Mouse (Mus musculus): Measurements from ENCODE around the gene Dus3l. TPM values are rescaled to one million over a fixed set of nuclear protein-coding genes. Genes with fewer than 3 reads are reported as not detected.

The Dus3l gene
- polyA plus RNA-seq, 1 experiment from 2014 or later, result 50.0 TPM

GRCm38 (mm10) chr17:56808518-56808917, 44.0 kb downstream of the Dus3l start:
- no peaks in the 10 kb centered on the region for H3K9me3 ChIP-seq (replicated peaks)
- H3K4me3 ChIP-seq, result no peak overlapping the region
- H3K4me2 ChIP-seq, result no peak overlapping the region
- peak; percentile 90 for ATAC-seq
- H3K27ac ChIP-seq, result no peak overlapping the region
- 8% methylated on average over 9 of the region's 9 CpGs for WGBS
- H3K36me3 ChIP-seq (ENCODE audit: poor library complexity, severe bottlenecking), result no peaks in the 10 kb centered on the region; the same call in 1 of the 2 replicates
- H3K27me3 ChIP-seq, result no peaks in the 10 kb centered on the region
- no peak overlapping the region for H3K9ac ChIP-seq
- H3K4me1 ChIP-seq, result peaks cover 39% of the 10 kb centered on the region

GRCm38 (mm10) chr17:56810245-56810644, 45.7 kb downstream of the Dus3l start:
- H3K27ac ChIP-seq, result peak overlapping the region; percentile 78
- H3K4me2 ChIP-seq, result peak overlapping the region; percentile 27
- 0% methylated on average over 3 of the region's 3 CpGs for WGBS
- H3K9ac ChIP-seq, result peak overlapping the region; percentile 41
- H3K9me3 ChIP-seq (replicated peaks), result no peaks in the 10 kb centered on the region
- peaks cover 57% of the 10 kb centered on the region for H3K4me1 ChIP-seq
- peak; percentile 47 for ATAC-seq
- no peaks in the 10 kb centered on the region for H3K27me3 ChIP-seq
- no peak overlapping the region for H3K4me3 ChIP-seq
- no peaks in the 10 kb centered on the region for H3K36me3 ChIP-seq (ENCODE audit: poor library complexity, severe bottlenecking)

GRCm38 (mm10) chr17:56814316-56815056, 49.9 kb downstream of the Dus3l start:
- Histone ChIP-seq H3K9ac (no peak overlapping the region), H3K4me1 (peaks cover 67% of the 10 kb centered on the region), H3K9me3 (replicated peaks) (no peaks in the 10 kb centered on the region), H3K36me3 (ENCODE audit: poor library complexity, severe bottlenecking) (no peaks in the 10 kb centered on the region), H3K27ac (peak overlapping the region; percentile 88), H3K4me2 (peak overlapping the region; percentile 45), H3K4me3 (no peak overlapping the region), H3K27me3 (no peaks in the 10 kb centered on the region)
- peak; percentile 83 for ATAC-seq
- 6% methylated on average over 24 of the region's 24 CpGs for WGBS

GRCm38 (mm10) chr17:56815057-56815345, 50.4 kb downstream of the Dus3l start:
- Histone ChIP-seq H3K36me3 (ENCODE audit: poor library complexity, severe bottlenecking) (no peaks in the 10 kb centered on the region), H3K4me2 (peak overlapping the region; percentile 45), H3K9me3 (replicated peaks) (no peaks in the 10 kb centered on the region), H3K4me1 (peaks cover 67% of the 10 kb centered on the region), H3K27ac (peak overlapping the region; percentile 88), H3K4me3 (no peak overlapping the region), H3K27me3 (no peaks in the 10 kb centered on the region), H3K9ac (no peak overlapping the region)
- ATAC-seq, result no peak
- 51% methylated on average over 3 of the region's 3 CpGs for WGBS

GRCm38 (mm10) chr17:56818067-56818636, 53.6 kb downstream of the Dus3l start:
- Histone ChIP-seq H3K36me3 (ENCODE audit: poor library complexity, severe bottlenecking) (no peaks in the 10 kb centered on the region), H3K27ac (peak overlapping the region; percentile 41; the same call in 1 of the 2 replicates), H3K9me3 (replicated peaks) (no peaks in the 10 kb centered on the region), H3K4me2 (peak overlapping the region; percentile 24; the same call in 1 of the 2 replicates), H3K4me3 (no peak overlapping the region), H3K4me1 (peaks cover 44% of the 10 kb centered on the region), H3K9ac (no peak overlapping the region), H3K27me3 (no peaks in the 10 kb centered on the region)
- no peak for ATAC-seq
- WGBS, result 29% methylated on average over 11 of the region's 11 CpGs

- Histone ChIP-seq H3K9ac (no peak overlapping the region), H3K4me2 (no peak overlapping the region), H3K27ac (no peak overlapping the region), H3K4me1 (peaks cover 35% of the 10 kb centered on the region), H3K27me3 (no peaks in the 10 kb centered on the region), H3K9me3 (replicated peaks) (no peaks in the 10 kb centered on the region), H3K4me3 (no peak overlapping the region), H3K36me3 (ENCODE audit: poor library complexity, severe bottlenecking) (no peaks in the 10 kb centered on the region)
- ATAC-seq, result no peak
- 58% methylated on average over 6 of the region's 6 CpGs for WGBS
These were observed 54.5 kb downstream of the Dus3l start for GRCm38 (mm10) chr17:56819032-56819545.

Other genes with a start within 250 kb of the Dus3l start
- 1.2 and 1.7 TPM in 2 replicates for gene Gm20219, start 210.4 kb upstream of the Dus3l start, polyA plus RNA-seq (2015; fragmentation: Nextera tagmentation; extraction: Ambion mirVana)
- 77.9 and 84.3 TPM in 2 replicates for gene Safb2, start 180.2 kb upstream of the Dus3l start, polyA plus RNA-seq (2015; fragmentation: Nextera tagmentation; extraction: Ambion mirVana)
- gene Safb, start 179.9 kb upstream of the Dus3l start, polyA plus RNA-seq (2015; fragmentation: Nextera tagmentation; extraction: Ambion mirVana), result 126 and 135 TPM in 2 replicates
- gene 2410015M20Rik, start 155.0 kb upstream of the Dus3l start, polyA plus RNA-seq (2015; fragmentation: Nextera tagmentation; extraction: Ambion mirVana), result 212 and 224 TPM in 2 replicates
- gene Rpl36, start 151.3 kb upstream of the Dus3l start, polyA plus RNA-seq (2015; fragmentation: Nextera tagmentation; extraction: Ambion mirVana), result 1,314 and 1,523 TPM in 2 replicates
- gene Lonp1, start 137.9 kb upstream of the Dus3l start, polyA plus RNA-seq (2015; fragmentation: Nextera tagmentation; extraction: Ambion mirVana), result 41.2 and 47.1 TPM in 2 replicates
- gene Catsperd, start 136.6 kb upstream of the Dus3l start, polyA plus RNA-seq (2015; fragmentation: Nextera tagmentation; extraction: Ambion mirVana), result 0.58 and 0.70 TPM in 2 replicates
- gene Ranbp3, start 91.5 kb upstream of the Dus3l start, polyA plus RNA-seq (2015; fragmentation: Nextera tagmentation; extraction: Ambion mirVana), result 112 and 123 TPM in 2 replicates
- gene Ndufa11, start 47.0 kb upstream of the Dus3l start, polyA plus RNA-seq (2015; fragmentation: Nextera tagmentation; extraction: Ambion mirVana), result 433 and 459 TPM in 2 replicates
- 14.0 and 16.7 TPM in 2 replicates for gene Vmac, start 46.7 kb upstream of the Dus3l start, polyA plus RNA-seq (2015; fragmentation: Nextera tagmentation; extraction: Ambion mirVana)
- gene Nrtn, start 7.2 kb upstream of the Dus3l start, polyA plus RNA-seq (2015; fragmentation: Nextera tagmentation; extraction: Ambion mirVana), result 1.7 TPM in 2 replicates
- 1.2 and 1.3 TPM in 2 replicates for gene Prr22, start 5.5 kb downstream of the Dus3l start, polyA plus RNA-seq (2015; fragmentation: Nextera tagmentation; extraction: Ambion mirVana)
- gene Rfx2, start 66.3 kb downstream of the Dus3l start, polyA plus RNA-seq (2015; fragmentation: Nextera tagmentation; extraction: Ambion mirVana), result 5.8 and 6.9 TPM in 2 replicates
- gene Acsbg2, start 109.7 kb downstream of the Dus3l start, polyA plus RNA-seq (2015; fragmentation: Nextera tagmentation; extraction: Ambion mirVana), result not detected in 2 replicates
- gene 1700061G19Rik, start 110.7 kb downstream of the Dus3l start, polyA plus RNA-seq (2015; fragmentation: Nextera tagmentation; extraction: Ambion mirVana), result 0.33 and 0.45 TPM in 2 replicates
- 69.5 and 70.1 TPM in 2 replicates for gene Mllt1, start 170.7 kb downstream of the Dus3l start, polyA plus RNA-seq (2015; fragmentation: Nextera tagmentation; extraction: Ambion mirVana)
- not detected in 2 replicates for gene Acer1, start 217.4 kb downstream of the Dus3l start, polyA plus RNA-seq (2015; fragmentation: Nextera tagmentation; extraction: Ambion mirVana)
- 171 and 183 TPM in 2 replicates for gene Clpp, start 225.5 kb downstream of the Dus3l start, polyA plus RNA-seq (2015; fragmentation: Nextera tagmentation; extraction: Ambion mirVana)
- 41.0 and 41.2 TPM in 2 replicates for gene Alkbh7, start 232.6 kb downstream of the Dus3l start, polyA plus RNA-seq (2015; fragmentation: Nextera tagmentation; extraction: Ambion mirVana)
- 0.43 TPM in 1 of 2 replicates, not detected in the other for gene Pspn, start 235.3 kb downstream of the Dus3l start, polyA plus RNA-seq (2015; fragmentation: Nextera tagmentation; extraction: Ambion mirVana)
- 77.6 and 85.6 TPM in 2 replicates for gene Gtf2f1, start 246.5 kb downstream of the Dus3l start, polyA plus RNA-seq (2015; fragmentation: Nextera tagmentation; extraction: Ambion mirVana)
- gene Gm17949, start 246.7 kb downstream of the Dus3l start, polyA plus RNA-seq (2015; fragmentation: Nextera tagmentation; extraction: Ambion mirVana), result 0.52 and 0.54 TPM in 2 replicates

Data from forebrain, embryonic 13.5 days (tissue).